Mouse (Mus musculus): Measurements from ENCODE around the gene Atg7. TPM values are rescaled to one million over a fixed set of nuclear protein-coding genes. Genes with fewer than 3 reads are reported as not detected.

Gene Atg7
- polyA plus RNA-seq, 1 experiment from 2014 or later = 19.0 TPM

GRCm38 (mm10) chr6:114866619-114867018, 223.7 kb downstream of the Atg7 start:
- Histone ChIP-seq H3K4me3 (no peak overlapping the region), H3K36me3 (peaks cover 29% of the 10 kb centered on the region), H3K9me3 (replicated peaks) (no peaks in the 10 kb centered on the region), H3K4me2 (replicated peaks) (no peak overlapping the region), H3K9ac (no peak overlapping the region), H3K27ac (no peak overlapping the region), H3K27me3 (no peaks in the 10 kb centered on the region), H3K4me1 (peaks cover 41% of the 10 kb centered on the region)
- 82% methylated on average over 4 of the region's 4 CpGs for WGBS
- no peak for ATAC-seq (ENCODE audit: low FRiP score)

GRCm38 (mm10) chr6:114868656-114869055, 225.8 kb downstream of the Atg7 start:
- H3K4me1 ChIP-seq = peaks cover 48% of the 10 kb centered on the region
- ATAC-seq (ENCODE audit: low FRiP score) = no peak
- no peaks in the 10 kb centered on the region for H3K27me3 ChIP-seq

GRCm38 (mm10) chr6:114869501-114870076, 226.7 kb downstream of the Atg7 start:
- no peak overlapping the region for H3K4me3 ChIP-seq
- H3K4me2 ChIP-seq (replicated peaks) = no peak overlapping the region
- H3K27ac ChIP-seq = peak overlapping the region; percentile 48; the same call in 1 of the 2 replicates
- no peaks in the 10 kb centered on the region for H3K9me3 ChIP-seq (replicated peaks)
- H3K27me3 ChIP-seq = no peaks in the 10 kb centered on the region
- whole genome bisulfite sequencing = 69% methylated on average over 6 of the region's 6 CpGs
- H3K36me3 ChIP-seq = 0 out of 2 replicates have a peak, but pooled peaks cover under 1% of the 10 kb centered on the region
- H3K4me1 ChIP-seq = peaks cover 51% of the 10 kb centered on the region
- peak; percentile 39; the same call in 1 of the 2 replicates for ATAC-seq (ENCODE audit: low FRiP score)
- H3K9ac ChIP-seq = no peak overlapping the region

More at GRCm38 (mm10) chr6:114868656-114869055, 225.8 kb downstream of the Atg7 start:
- no peaks in the 10 kb centered on the region for H3K9me3 ChIP-seq (replicated peaks)
- H3K4me2 ChIP-seq (replicated peaks) = no peak overlapping the region
- peaks cover 10% of the 10 kb centered on the region; the same call in 1 of the 2 replicates for H3K36me3 ChIP-seq
- no peak overlapping the region for H3K4me3 ChIP-seq
- H3K27ac ChIP-seq = no peak overlapping the region
- H3K9ac ChIP-seq = no peak overlapping the region
- WGBS = 83% methylated on average over 7 of the region's 7 CpGs

DNA sequence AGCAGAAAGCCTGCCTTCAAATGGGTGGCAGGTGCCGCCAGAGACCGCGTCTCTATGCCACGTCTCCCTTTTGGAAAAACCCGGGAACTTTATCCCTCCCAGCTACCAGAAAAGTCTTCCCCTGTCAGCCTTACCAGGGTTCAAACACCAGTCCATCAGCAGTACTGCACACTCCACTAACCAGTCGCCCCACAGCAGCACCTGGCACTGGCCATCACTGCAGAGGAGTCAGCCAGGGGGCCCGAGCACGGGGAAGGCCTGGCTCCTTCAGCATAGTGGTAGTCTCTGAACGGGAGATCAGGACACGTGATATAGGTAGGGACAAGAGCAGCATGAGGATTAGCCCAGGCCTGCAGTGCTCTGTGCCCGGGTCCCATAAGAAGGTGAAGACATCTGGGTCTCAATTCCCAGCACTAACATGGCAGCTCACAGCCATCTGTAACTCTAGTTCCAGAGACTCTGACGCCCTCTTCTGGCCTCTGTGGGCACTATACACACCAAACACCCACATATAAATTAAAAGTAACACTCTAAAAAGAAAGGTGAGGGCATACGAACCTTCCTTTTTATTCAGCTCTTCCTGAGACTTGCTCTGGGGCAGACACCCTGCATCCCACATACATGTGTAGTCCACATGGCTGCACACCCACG, 228.2 kb downstream of the Atg7 start:
- no peaks in the 10 kb centered on the region for H3K9me3 ChIP-seq (replicated peaks)
- 88% methylated on average over 14 of the region's 14 CpGs for WGBS
- no peak overlapping the region for H3K9ac ChIP-seq
- no peak overlapping the region for H3K4me2 ChIP-seq (replicated peaks)
- no peaks in the 10 kb centered on the region for H3K36me3 ChIP-seq
- peak overlapping the region; percentile 44; the same call in 1 of the 2 replicates for H3K27ac ChIP-seq
- H3K4me3 ChIP-seq = no peak overlapping the region
- no peak for ATAC-seq (ENCODE audit: low FRiP score)
- peaks cover 65% of the 10 kb centered on the region for H3K4me1 ChIP-seq
- no peaks in the 10 kb centered on the region for H3K27me3 ChIP-seq

- H3K4me2 ChIP-seq (replicated peaks) = peak overlapping the region; percentile 69
- H3K9me3 ChIP-seq (replicated peaks) = no peaks in the 10 kb centered on the region
- WGBS = 64% methylated on average over 3 of the region's 3 CpGs
- H3K4me3 ChIP-seq = peak overlapping the region; percentile 38
- no peaks in the 10 kb centered on the region for H3K27me3 ChIP-seq
- H3K9ac ChIP-seq = peak overlapping the region; percentile 71
- no peak for ATAC-seq (ENCODE audit: low FRiP score)
- H3K27ac ChIP-seq = peak overlapping the region; percentile 94
- H3K4me1 ChIP-seq = peaks cover 85% of the 10 kb centered on the region
- H3K36me3 ChIP-seq = no peaks in the 10 kb centered on the region
Measured at GRCm38 (mm10) chr6:114873808-114874137, 230.9 kb downstream of the Atg7 start.

DNA sequence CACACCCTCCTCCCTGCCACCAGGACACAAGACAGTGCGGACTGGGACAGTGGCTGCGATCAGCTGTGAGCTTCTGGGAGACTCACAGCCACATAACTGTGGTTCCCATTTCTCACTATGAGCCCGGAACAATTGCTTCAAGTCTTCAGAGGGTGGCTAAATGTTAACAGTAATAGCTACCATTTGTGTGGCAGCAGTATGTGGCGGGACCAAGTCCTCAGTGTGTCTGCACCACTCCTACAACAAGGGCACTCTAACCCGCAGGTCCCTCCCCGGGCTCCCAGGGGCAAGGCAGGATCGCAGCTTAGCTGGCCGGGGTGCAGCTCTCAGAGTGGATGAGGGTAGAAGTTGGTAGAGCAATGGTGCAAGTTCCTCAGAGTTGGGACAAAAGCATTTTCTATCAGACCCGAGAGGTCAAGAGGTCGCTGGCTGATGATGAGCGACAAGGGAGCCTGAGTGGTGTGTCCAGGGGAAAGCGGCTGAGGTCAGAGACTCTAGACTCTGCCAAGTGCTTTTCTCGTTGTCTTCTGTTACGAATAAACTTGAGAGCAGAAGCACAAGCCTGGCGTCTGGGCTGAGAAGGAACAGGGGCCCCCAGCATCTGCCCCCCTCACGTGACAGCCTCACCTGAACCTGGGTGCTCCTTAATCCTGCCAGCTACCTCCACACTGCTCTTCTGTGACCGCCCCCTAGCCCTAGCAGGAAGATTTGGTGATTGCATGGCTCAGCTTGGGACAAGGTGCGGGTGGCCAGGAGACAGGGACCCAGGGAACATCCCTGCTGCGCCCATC, 231.4 kb downstream of the Atg7 start:
- H3K4me1 ChIP-seq = peaks cover 86% of the 10 kb centered on the region
- H3K9me3 ChIP-seq (replicated peaks) = no peaks in the 10 kb centered on the region
- peak overlapping the region; percentile 71 for H3K9ac ChIP-seq
- H3K27me3 ChIP-seq = no peaks in the 10 kb centered on the region
- H3K36me3 ChIP-seq = no peaks in the 10 kb centered on the region
- H3K27ac ChIP-seq = peak overlapping the region; percentile 94
- 9% methylated on average over 19 of the region's 19 CpGs for WGBS
- ATAC-seq (ENCODE audit: low FRiP score) = peak; percentile 78
- H3K4me3 ChIP-seq = peak overlapping the region; percentile 38
- peak overlapping the region; percentile 69 for H3K4me2 ChIP-seq (replicated peaks)

- under 1% methylated on average over 18 of the region's 18 CpGs for WGBS
- H3K4me1 ChIP-seq = peaks cover 86% of the 10 kb centered on the region
- peak; percentile 82 for ATAC-seq (ENCODE audit: low FRiP score)
Measured at GRCm38 (mm10) chr6:114875018-114875558, 232.2 kb downstream of the Atg7 start.

DNA sequence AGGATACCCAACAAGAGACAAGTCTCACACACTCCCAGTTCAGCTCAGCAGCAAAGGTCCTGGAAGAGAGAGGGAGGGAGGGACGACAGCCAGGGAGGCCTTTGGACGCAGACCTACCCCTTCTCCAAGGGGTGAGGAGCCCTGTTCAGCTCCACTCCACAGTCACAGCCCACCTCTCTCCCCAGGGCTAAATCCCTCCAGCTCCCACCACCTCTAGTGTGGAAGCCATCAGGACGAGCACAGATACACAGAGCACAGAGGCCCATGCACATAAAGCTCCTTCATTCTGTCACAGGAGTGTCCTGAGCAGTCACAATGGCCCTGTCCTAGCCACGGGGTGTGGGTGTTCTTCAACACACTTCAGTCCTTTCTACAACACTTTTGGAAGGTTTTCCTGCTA, 233.1 kb downstream of the Atg7 start:
- WGBS = 28% methylated on average over 4 of the region's 4 CpGs
- Histone ChIP-seq H3K27me3 (no peaks in the 10 kb centered on the region), H3K4me3 (no peak overlapping the region), H3K4me1 (peaks cover 86% of the 10 kb centered on the region), H3K9me3 (replicated peaks) (no peaks in the 10 kb centered on the region), H3K27ac (peak overlapping the region; percentile 94), H3K9ac (0 out of 2 replicates have a peak overlapping the region, but pooled peaks have one; percentile 47), H3K36me3 (no peaks in the 10 kb centered on the region), H3K4me2 (replicated peaks) (no peak overlapping the region)
- no peak for ATAC-seq (ENCODE audit: low FRiP score)

More at GRCm38 (mm10) chr6:114875018-114875558, 232.2 kb downstream of the Atg7 start:
- Histone ChIP-seq H3K27me3 (no peaks in the 10 kb centered on the region), H3K36me3 (no peaks in the 10 kb centered on the region), H3K4me3 (peak overlapping the region; percentile 38), H3K4me2 (replicated peaks) (peak overlapping the region; percentile 69), H3K9me3 (replicated peaks) (no peaks in the 10 kb centered on the region), H3K9ac (peak overlapping the region; percentile 71), H3K27ac (peak overlapping the region; percentile 94)

DNA sequence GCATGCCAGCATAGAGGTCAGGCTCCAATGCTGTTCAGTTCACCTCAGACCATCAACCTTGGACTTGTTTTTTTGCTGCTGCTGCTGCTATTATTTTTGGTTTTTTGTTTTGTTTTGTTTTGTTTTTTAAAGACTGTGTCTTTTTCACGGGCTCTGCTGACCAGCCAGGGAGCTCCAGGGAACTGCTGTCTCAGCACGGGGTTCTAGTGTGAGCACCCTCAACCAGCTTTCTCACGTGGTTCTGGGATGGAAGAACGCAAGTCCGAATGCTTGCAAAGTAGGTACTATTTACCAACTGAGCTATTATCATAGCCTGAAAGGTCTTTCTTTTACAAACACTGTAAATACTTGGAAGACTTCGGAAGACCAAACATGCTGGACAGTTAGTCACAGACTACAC, 233.6 kb downstream of the Atg7 start:
- 68% methylated on average over 6 of the region's 6 CpGs for WGBS
- Histone ChIP-seq H3K9ac (no peak overlapping the region), H3K4me1 (peaks cover 89% of the 10 kb centered on the region), H3K27me3 (no peaks in the 10 kb centered on the region), H3K4me2 (replicated peaks) (no peak overlapping the region), H3K36me3 (no peaks in the 10 kb centered on the region), H3K27ac (peak overlapping the region; percentile 94), H3K9me3 (replicated peaks) (no peaks in the 10 kb centered on the region), H3K4me3 (no peak overlapping the region)
- ATAC-seq (ENCODE audit: low FRiP score) = no peak

GRCm38 (mm10) chr6:114878841-114879520, 236.1 kb downstream of the Atg7 start:
- Histone ChIP-seq H3K9me3 (replicated peaks) (no peaks in the 10 kb centered on the region), H3K4me3 (no peak overlapping the region; the same call in 1 of the 2 replicates), H3K4me2 (replicated peaks) (no peak overlapping the region), H3K27me3 (no peaks in the 10 kb centered on the region), H3K27ac (peak overlapping the region; percentile 17; the same call in 1 of the 2 replicates), H3K36me3 (no peaks in the 10 kb centered on the region), H3K4me1 (peaks cover 96% of the 10 kb centered on the region), H3K9ac (no peak overlapping the region)
- WGBS = 77% methylated on average over 19 of the region's 19 CpGs
- no peak for ATAC-seq (ENCODE audit: low FRiP score)

- Histone ChIP-seq H3K4me1 (peaks cover 93% of the 10 kb centered on the region), H3K36me3 (peaks cover 12% of the 10 kb centered on the region), H3K27me3 (no peaks in the 10 kb centered on the region), H3K9me3 (replicated peaks) (no peaks in the 10 kb centered on the region), H3K4me2 (replicated peaks) (no peak overlapping the region), H3K4me3 (no peak overlapping the region), H3K27ac (no peak overlapping the region), H3K9ac (no peak overlapping the region)
- ATAC-seq (ENCODE audit: low FRiP score) = no peak
- WGBS = 81% methylated on average over 4 of the region's 4 CpGs
Measured at GRCm38 (mm10) chr6:114880798-114881197, 237.9 kb downstream of the Atg7 start.

Data from hindbrain, embryonic 12.5 days (tissue).